Mouse (Mus musculus) spleen, postnatal 10 days (tissue): ENCODE data around the gene Hebp2.

Source experiments
- DNase-seq, 2 experiments: peaks; one replicate each; pipeline ENCODE4 v3.0.0; 2021 to 2022; ENCODE audit warnings: low spot score in 2 of 2

Gene Hebp2

GRCm38 (mm10) chr10:18510663-18511062 is 35.2 kb downstream of the Hebp2 start:
- no peak for DNase-seq

DNA sequence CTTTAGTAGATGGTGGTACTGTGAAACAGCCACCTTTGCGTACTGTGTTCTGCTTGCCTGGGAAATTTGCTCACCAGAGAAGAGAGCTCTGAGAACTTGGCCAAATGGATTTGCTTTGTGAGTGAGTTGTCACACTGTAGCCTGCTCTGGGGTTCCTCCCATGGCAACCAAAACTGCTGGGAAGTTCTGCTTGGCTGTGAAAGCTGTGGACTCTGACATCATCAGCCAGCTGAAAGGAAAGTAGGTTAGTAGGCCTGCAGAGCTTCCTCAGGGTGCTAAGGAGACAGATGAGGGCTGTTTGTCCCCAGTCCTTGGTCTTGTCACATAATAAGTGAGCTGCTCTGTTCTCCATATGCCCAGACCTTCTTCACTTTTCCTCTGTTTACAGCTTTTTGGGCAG is 37.3 kb downstream of the Hebp2 start:
- no peak for DNase-seq

DNA sequence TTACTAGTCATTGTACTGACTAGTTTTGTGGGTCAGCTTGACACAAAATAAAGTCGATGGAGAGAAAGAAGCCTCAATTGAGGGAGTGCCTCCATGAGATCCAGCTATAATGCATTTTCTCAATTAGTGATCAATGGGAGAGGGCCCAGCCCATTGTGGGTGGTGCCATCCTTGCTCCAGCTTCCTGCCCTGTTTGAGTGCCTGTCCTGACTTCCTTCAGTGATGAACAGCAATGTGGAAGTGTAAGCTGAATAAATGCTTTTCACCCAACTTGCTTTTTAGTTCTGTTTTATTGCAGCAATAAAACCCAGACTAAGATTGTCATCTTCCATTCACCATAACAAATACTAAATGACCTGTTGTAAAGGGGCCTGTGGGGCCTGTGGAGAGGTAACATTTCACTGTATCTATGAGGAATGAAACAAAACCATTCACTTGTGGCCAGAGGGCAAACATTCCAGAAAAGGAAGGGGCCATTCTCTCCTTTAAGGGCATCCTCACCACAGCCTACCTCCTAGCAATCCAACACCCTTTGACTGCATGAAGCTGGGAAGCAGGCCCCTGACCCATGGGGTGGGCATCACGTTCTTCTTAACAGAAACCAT is 37.9 kb downstream of the Hebp2 start:
- no peak for DNase-seq

- no peak for DNase-seq
Measured at GRCm38 (mm10) chr10:18506501-18506946, 39.4 kb downstream of the Hebp2 start.

GRCm38 (mm10) chr10:18505690-18506089 is 40.2 kb downstream of the Hebp2 start:
- no peak for DNase-seq

DNA sequence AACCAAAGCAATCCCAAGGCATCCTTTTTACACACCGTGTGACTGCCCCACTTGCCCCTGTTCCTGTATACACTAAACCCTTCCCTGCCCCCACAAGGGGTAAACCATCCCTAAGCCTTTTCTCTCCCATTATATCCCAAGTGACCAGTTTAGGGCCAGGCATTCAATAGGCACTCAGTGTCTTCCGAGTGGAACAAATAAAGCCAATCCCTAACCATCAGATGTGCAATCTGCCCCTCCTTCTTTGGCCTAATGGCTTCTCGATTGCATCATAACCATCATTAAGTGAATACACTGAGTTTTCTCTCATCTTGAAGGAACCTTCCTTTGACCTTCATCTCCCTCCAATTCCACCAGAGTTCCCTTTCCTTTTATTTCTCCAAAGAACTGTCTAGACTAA is 43.9 kb downstream of the Hebp2 start:
- DNase-seq, result no peak

DNA sequence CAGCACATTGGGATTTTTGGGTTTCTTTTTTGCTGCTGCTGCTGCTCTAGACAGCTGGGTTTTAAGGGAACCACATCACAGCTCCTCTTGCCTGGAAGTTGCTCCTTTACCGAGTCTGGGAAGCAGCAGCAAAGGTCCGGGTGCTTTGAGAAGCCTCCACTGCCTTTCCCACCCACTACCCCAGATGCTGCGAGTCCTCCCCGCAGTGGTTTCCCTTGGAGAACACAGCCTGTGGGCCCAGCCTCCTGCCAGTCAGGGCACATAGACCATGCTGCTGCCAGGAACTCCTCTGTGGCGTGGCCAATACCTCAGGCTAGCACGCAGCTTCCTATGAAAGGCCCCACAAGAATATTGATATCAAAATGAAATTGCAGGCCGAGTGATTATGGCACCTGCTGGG is 48.8 kb downstream of the Hebp2 start:
- no peak for DNase-seq

- DNase-seq, result no peak
Measured at GRCm38 (mm10) chr10:18494249-18494648, 51.6 kb downstream of the Hebp2 start.

DNA sequence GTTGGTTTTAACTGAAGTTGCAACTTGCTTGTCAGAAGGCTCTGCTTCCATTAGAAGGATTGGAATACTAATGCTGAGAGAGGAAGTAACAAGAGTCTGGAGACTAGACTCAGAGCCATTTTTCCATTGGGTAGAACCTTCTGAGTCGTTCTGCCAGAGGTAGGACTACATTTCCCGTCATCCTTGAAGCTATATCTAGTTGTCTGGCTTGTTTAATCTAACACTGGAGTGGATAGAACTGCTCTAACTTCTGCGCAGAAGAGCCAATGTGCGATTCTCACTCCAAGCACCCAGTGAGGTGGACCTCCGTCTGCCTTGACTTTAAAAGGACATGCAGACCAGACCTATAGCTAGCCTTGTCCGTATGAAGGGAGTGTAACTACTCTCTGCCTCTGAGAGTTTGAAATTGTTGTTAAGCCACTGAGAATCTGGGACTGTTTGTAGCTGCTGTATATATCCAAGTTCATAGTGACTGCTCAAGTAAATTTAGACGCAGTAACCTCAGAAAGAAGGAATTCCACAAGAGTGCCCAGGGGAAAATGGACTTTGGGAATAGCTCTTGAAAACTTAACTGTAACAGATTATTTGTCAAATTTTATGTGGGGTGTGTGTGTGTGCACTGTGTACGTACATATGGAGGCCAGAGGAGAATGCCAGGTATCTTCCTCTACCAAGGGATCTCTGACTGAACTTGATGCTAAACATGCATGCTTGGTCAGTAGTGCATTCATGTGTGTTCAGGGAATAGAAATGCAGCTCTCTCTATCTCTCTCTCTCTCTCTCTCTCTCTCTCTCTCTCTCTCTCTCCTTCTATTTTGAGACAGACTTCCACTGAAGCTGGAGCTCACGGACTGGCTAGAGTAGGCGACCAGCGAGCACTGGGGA is 52.6 kb downstream of the Hebp2 start:
- DNase-seq, result no peak

DNA sequence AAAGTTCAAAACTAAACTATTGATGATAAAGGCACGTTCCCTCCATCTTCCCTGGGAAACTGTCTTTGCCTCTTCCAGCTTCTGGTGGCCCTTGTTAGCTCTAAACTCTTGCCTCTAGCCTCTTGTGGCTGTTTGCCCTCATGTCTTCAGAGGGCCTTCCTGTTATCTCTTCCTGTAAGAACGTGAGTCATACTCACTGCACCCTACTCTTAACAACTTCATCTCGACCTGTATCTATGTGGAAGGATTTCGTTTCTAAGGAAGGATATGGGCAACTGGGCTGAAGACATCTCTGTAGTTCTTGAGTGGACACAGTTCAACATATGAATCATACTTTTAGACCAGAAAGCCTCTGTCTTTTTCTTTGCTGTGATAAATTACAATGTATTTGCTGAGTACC is 53.9 kb downstream of the Hebp2 start:
- no peak for DNase-seq

- DNase-seq, result no peak
Measured at GRCm38 (mm10) chr10:18489936-18490335, 55.9 kb downstream of the Hebp2 start.
